16 mouse cellular contexts compared by ENCODE assay signal in the genomic region with DNA sequence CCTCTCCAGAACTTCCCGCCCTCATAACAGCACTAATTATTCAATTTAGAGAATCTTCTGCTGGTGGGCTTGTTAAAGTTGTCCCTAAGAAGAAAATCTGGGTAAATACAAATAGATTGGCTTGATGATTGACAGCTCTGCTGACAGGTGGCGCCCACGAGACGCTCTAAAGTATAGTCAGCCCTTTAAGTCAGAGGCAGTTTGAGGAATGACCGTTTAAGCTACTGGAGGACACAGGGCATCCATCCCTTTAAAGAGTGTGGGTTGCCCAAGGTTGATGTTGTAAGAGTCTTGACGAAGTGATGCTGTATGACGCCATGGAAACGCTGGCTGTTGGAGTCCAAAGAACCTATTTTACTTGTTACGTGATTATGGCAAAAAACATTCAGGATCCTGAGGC. TPM values are rescaled to one million over a fixed set of nuclear protein-coding genes. Genes with fewer than 3 reads are reported as not detected.
DNase-seq lines count a peak whose midpoint lies in the region; ATAC-seq and TF ChIP-seq lines count a peak whose summit lies in the region.
"Had no signal": no experiment of that assay in that cellular context is flagged by ENCODE, and none has a peak within 500 bp of the region (broad histone marks: within the 10 kb centered on the region; RNA-seq: fewer than 3 reads in every experiment).

No protein-coding gene starts in this region.

- H3K4me1 ChIP-seq in forebrain, embryonic 15.5 days = peaks cover 17% of the 10 kb centered on the region
- peaks cover 10% of the 10 kb centered on the region; the same call in 1 of the 2 replicates for H3K4me1 ChIP-seq in forebrain, embryonic 16.5 days (replicated peaks; ENCODE audit: control insufficient read depth, insufficient read depth, low read length)
- H3K4me1 ChIP-seq in liver, embryonic 14.5 days (replicated peaks; ENCODE audit: control insufficient read depth in 2 of 2, insufficient read depth in 2 of 2, low read length in 1 of 2) = peaks cover 11 to 43% of the 10 kb centered on the region in 2 experiments
- peaks cover 55% of the 10 kb centered on the region for H3K4me1 ChIP-seq in liver, embryonic 12.5 days
- peaks cover 9% of the 10 kb centered on the region for H3K4me1 ChIP-seq in stomach, postnatal 0 days (replicated peaks; ENCODE audit: control insufficient read depth, insufficient read depth)

- peak overlapping the region; percentile 62 for H3K27ac ChIP-seq in forebrain, embryonic 15.5 days (replicated peaks)
- no peak overlapping the region for H3K27ac ChIP-seq in forebrain, embryonic 16.5 days (ENCODE audit: low read length)
- no peak overlapping the region for H3K27ac ChIP-seq in liver, embryonic 14.5 days
- H3K27ac ChIP-seq in liver, embryonic 12.5 days = no peak overlapping the region
- no peak overlapping the region for H3K27ac ChIP-seq in stomach, postnatal 0 days (replicated peaks)
- H3K27ac ChIP-seq: embryonic facial prominence, embryonic 12.5 days; gastrocnemius, adult 2 months; limb, embryonic 12.5 days had no signal

- peak; percentile 26; the same call in 1 of the 2 replicates for TF ChIP-seq CTCF in liver, embryonic 14.5 days (IDR thresholded peaks at IDR 0.05; ENCODE audit: low read depth)
- no peak; the same call in 1 of the 2 replicates for TF ChIP-seq CTCF in stomach, postnatal 0 days (IDR thresholded peaks at IDR 0.05; ENCODE audit: low read depth)

- H3K4me3 ChIP-seq in forebrain, embryonic 15.5 days = no peak overlapping the region
- H3K4me3 ChIP-seq in forebrain, embryonic 16.5 days (replicated peaks; ENCODE audit: low read length) = no peak overlapping the region
- H3K4me3 ChIP-seq in liver, embryonic 14.5 days (ENCODE audit: insufficient read depth in 1 of 2, low read depth in 2 of 2, low read length in 2 of 2) = no peak overlapping the region
- H3K4me3 ChIP-seq in liver, embryonic 12.5 days = no peak overlapping the region
- H3K4me3 ChIP-seq in stomach, postnatal 0 days (ENCODE audit: low read depth, low read length) = no peak overlapping the region
- H3K4me3 ChIP-seq: embryonic facial prominence, embryonic 12.5 days; gastrocnemius, adult 2 months; limb, embryonic 12.5 days had no signal

- WGBS in forebrain, embryonic 15.5 days = 63% methylated on average over 9 of the region's 9 CpGs
- 63% methylated on average over 9 of the region's 9 CpGs for WGBS in forebrain, embryonic 16.5 days
- 55% methylated on average over 9 of the region's 9 CpGs for WGBS in liver, embryonic 14.5 days (ENCODE audit: insufficient replicate concordance)
- WGBS in liver, embryonic 12.5 days (ENCODE audit: insufficient replicate concordance) = 65% methylated on average over 9 of the region's 9 CpGs
- 79% methylated on average over 9 of the region's 9 CpGs for WGBS in stomach, postnatal 0 days

- H3K27me3 ChIP-seq in forebrain, embryonic 15.5 days = no peaks in the 10 kb centered on the region
- H3K27me3 ChIP-seq in forebrain, embryonic 16.5 days (replicated peaks; ENCODE audit: control insufficient read depth, insufficient read depth, low read length) = no peaks in the 10 kb centered on the region
- H3K27me3 ChIP-seq in liver, embryonic 14.5 days (ENCODE audit: control insufficient read depth, insufficient read depth, low read length) = no peaks in the 10 kb centered on the region
- H3K27me3 ChIP-seq in liver, embryonic 12.5 days (replicated peaks) = no peaks in the 10 kb centered on the region
- H3K27me3 ChIP-seq in stomach, postnatal 0 days (ENCODE audit: control insufficient read depth, insufficient read depth, low read length) = no peaks in the 10 kb centered on the region
- H3K27me3 ChIP-seq: embryonic facial prominence, embryonic 12.5 days; limb, embryonic 12.5 days had no signal

- H3K9me3 ChIP-seq in forebrain, embryonic 15.5 days = no peaks in the 10 kb centered on the region
- H3K9me3 ChIP-seq in forebrain, embryonic 16.5 days (ENCODE audit: control insufficient read depth, low read length) = no peaks in the 10 kb centered on the region
- H3K9me3 ChIP-seq in liver, embryonic 14.5 days (ENCODE audit: control insufficient read depth, low read length) = no peaks in the 10 kb centered on the region
- no peaks in the 10 kb centered on the region for H3K9me3 ChIP-seq in liver, embryonic 12.5 days (replicated peaks)
- no peaks in the 10 kb centered on the region for H3K9me3 ChIP-seq in stomach, postnatal 0 days (ENCODE audit: control insufficient read depth, low read length)
- H3K9me3 ChIP-seq: embryonic facial prominence, embryonic 12.5 days; limb, embryonic 12.5 days had no signal

- TF ChIP-seq EP300 in liver, embryonic 14.5 days (IDR thresholded peaks at IDR 0.05; ENCODE audit: low read depth) = no peak
- TF ChIP-seq EP300 in stomach, postnatal 0 days (optimal IDR thresholded peaks at IDR 0.05) = no peak

- no peak overlapping the region for H3K9ac ChIP-seq in forebrain, embryonic 15.5 days (replicated peaks)
- no peak overlapping the region for H3K9ac ChIP-seq in forebrain, embryonic 16.5 days (replicated peaks; ENCODE audit: low read depth, low read length)
- no peak overlapping the region for H3K9ac ChIP-seq in liver, embryonic 14.5 days (replicated peaks)
- no peak overlapping the region for H3K9ac ChIP-seq in liver, embryonic 12.5 days
- no peak overlapping the region for H3K9ac ChIP-seq in stomach, postnatal 0 days (ENCODE audit: low read length)
- H3K9ac ChIP-seq: embryonic facial prominence, embryonic 12.5 days; limb, embryonic 12.5 days had no signal

- H3K4me2 ChIP-seq in forebrain, embryonic 15.5 days (replicated peaks) = no peak overlapping the region
- H3K4me2 ChIP-seq in forebrain, embryonic 16.5 days (ENCODE audit: low read length) = no peak overlapping the region
- no peak overlapping the region for H3K4me2 ChIP-seq in liver, embryonic 14.5 days (ENCODE audit: low read depth)
- no peak overlapping the region for H3K4me2 ChIP-seq in liver, embryonic 12.5 days
- no peak overlapping the region for H3K4me2 ChIP-seq in stomach, postnatal 0 days (replicated peaks; ENCODE audit: low read depth)
- H3K4me2 ChIP-seq: embryonic facial prominence, embryonic 12.5 days; limb, embryonic 12.5 days had no signal

- DNase-seq in liver, embryonic 14.5 days (ENCODE audit: low read depth in 3 of 3, low spot score in 3 of 3) = no peak
- peak; percentile 52 for DNase-seq in thymus, postnatal 14 days
- DNase-seq in thymus, adult 18-20 months = no peak
- no peak for DNase-seq in stomach, postnatal 0 days (ENCODE audit: low spot score)
- DNase-seq: adrenal gland, postnatal 25 days; gastrocnemius, adult 2 months; heart, postnatal 14 days; kidney, postnatal 10 days; lung, adult 18-20 months had no signal

- ATAC-seq in forebrain, embryonic 15.5 days (replicated peaks) = no peak
- no peak for ATAC-seq in forebrain, embryonic 16.5 days
- ATAC-seq in liver, embryonic 14.5 days (ENCODE audit: insufficient read depth) = no peak
- no peak for ATAC-seq in liver, embryonic 12.5 days
- ATAC-seq in granulocyte monocyte progenitor cell, adult 5-6 weeks (replicated peaks; ENCODE audit: poor library complexity, severe bottlenecking) = peak; percentile 19; the same call in 1 of the 2 replicates
- ATAC-seq in stomach, postnatal 0 days (ENCODE audit: low FRiP score, low TSS enrichment) = no peak
- ATAC-seq: activated CD4-positive, CD25-positive, alpha-beta regulatory T cell, adult 4 months had no signal

- no peaks in the 10 kb centered on the region for H3K36me3 ChIP-seq in forebrain, embryonic 15.5 days
- no peaks in the 10 kb centered on the region for H3K36me3 ChIP-seq in forebrain, embryonic 16.5 days (ENCODE audit: control insufficient read depth, insufficient read depth)
- no peaks in the 10 kb centered on the region for H3K36me3 ChIP-seq in liver, embryonic 14.5 days (replicated peaks; ENCODE audit: control insufficient read depth, insufficient read depth, low read depth)
- H3K36me3 ChIP-seq in liver, embryonic 12.5 days = no peaks in the 10 kb centered on the region
- 0 out of 2 replicates have a peak, but pooled peaks cover 10% of the 10 kb centered on the region for H3K36me3 ChIP-seq in stomach, postnatal 0 days (ENCODE audit: control insufficient read depth, insufficient read depth, low read length)

RNA-seq across cellular contexts. Expression of a gene that starts 57.9 kb away (rescaled TPM):
- polyA plus RNA-seq in forebrain, embryonic 15.5 days (2015; fragmentation: Nextera tagmentation; extraction: Ambion mirVana) = 65.8 and 69.9 TPM in 2 replicates
- polyA plus RNA-seq in forebrain, embryonic 16.5 days (2015; fragmentation: Nextera tagmentation; extraction: Ambion mirVana) = 76.8 and 80.7 TPM in 2 replicates
- 20.5 and 24.8 TPM in 2 replicates for polyA plus RNA-seq in liver, embryonic 14.5 days (2012; rRNA removed)
- polyA plus RNA-seq in liver, embryonic 14.5 days (2014; fragmentation: Nextera tagmentation; extraction: Ambion mirVana) = 27.7 and 32.2 TPM in 2 replicates
- 49.0 and 53.4 TPM in 2 replicates for polyA plus RNA-seq in liver, embryonic 12.5 days (2016; fragmentation: Nextera tagmentation; extraction: Ambion mirVana)
- total RNA-seq in granulocyte monocyte progenitor cell, adult 5-6 weeks (2014; fragmentation: Nextera tagmentation) = 72.5 and 97.7 TPM in 2 replicates
- total RNA-seq in granulocyte monocyte progenitor cell, adult 5-6 weeks (2017) = 97.8 and 98.0 TPM in 2 replicates
- polyA plus RNA-seq in stomach, postnatal 0 days (2015; fragmentation: Nextera tagmentation; extraction: Ambion mirVana) = 59.0 and 61.7 TPM in 2 replicates
